Mouse (Mus musculus) CD4-positive helper T cell, adult 2 months (primary cell): ENCODE data around the gene Dhx58.
A peak's percentile ranks its signal among the peaks of the same experiment; 100 is the strongest.

Experiments used
- DNase-seq: peaks from one replicate; pipeline ENCODE4 v3.0.0-alpha.2; 2012; ENCODE audit warnings: low read depth, missing footprints, low spot score

Dhx58 gene

DNA sequence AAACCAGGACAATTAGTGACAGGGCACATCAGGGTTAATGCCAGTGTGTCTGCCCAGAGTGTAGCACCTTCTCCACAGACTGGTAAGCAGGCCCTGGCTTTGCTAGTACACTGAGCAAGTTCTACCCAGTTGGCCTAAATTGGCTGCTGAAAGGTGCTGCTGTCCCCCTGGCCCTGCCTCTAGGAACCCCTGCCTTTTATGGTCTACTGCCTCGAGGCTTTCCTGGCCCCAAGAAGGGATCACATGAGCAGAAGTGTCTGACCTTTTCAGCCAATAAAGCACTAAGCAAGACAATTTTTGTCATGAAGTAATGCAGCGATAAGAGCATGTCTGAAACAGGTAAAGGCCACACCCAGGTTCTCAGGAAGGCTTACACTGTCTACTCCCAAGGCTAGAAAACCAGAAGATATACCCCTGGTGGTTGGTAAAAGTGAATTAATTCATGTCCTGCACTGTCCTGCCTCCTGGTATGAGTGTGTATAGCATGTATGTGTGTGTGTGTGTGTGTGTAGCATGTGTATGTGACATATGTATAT lies 18.5 kb upstream of the Dhx58 start:
- DNase-seq, result no peak

DNA sequence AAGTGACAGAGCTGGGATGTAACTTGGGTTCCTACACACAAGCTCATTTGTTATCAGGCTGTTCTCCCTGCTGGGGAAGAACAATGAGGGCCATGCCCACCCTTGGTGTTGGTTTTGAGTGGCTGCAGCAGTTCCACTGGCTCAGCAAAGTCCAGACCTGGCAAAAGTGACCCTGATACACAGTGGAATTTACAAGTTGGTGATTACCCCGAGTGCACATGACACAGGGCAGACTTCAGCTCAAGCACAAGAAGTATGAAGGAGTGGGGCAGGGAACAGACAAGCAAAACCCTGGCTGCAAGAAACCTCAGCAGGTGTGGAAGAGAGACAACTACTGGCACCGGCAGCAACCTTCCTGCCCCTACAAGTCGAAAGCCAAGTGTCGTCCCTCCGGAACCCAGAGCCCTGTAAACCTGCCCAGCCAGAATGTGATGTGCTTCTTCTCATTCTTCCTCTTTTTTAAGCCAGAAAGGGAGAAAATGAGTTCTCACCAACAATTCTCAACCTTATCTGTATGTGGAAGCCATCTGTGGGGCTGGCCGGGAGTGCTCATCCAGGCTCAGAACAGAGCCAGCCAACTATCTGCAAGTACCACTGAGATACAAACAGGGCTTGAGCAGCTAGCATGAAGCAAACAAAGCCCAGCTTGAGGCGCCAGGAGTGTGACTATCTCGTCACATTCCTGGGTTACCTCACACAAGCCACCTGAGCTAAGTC lies 17.9 kb upstream of the Dhx58 start:
- no peak for DNase-seq

DNA sequence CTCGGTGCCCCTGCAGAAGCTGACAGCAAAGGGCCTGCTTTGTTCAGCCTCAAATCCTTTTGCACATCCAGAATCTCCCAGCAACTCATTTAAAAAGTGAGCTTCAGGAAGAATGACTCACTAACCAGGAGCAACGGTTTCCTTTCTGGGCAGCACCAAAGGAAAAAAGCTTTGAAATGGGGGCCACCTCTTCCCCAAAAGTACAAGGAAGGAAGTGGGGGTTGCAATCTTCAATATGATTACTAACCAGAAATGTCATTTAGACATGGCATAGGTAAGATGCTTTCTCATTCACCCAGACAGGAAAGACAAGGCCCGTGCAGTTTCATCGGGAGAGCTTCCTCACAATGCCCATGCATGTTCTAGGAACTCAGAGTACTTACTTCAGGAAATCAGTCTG lies 17.2 kb upstream of the Dhx58 start:
- DNase-seq, result no peak

DNA sequence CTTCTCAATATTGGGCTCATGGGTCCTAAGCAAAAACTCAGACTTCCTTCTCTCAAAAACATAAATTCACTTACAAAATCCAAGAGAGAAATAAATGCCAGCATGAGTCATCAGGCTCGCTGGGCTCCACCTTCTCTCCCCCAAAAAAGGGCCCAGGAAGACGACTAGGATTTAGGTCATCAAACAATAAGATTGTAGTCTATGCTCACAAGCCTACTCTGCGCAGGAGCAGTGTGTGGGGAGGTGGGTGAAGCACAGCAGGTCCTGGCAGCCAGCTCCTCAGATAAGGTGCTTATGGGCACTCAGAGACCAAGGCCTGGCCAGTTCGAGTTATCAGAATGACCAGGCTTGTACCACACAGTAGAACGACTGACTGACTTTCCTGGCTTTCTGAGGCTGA lies 16.3 kb upstream of the Dhx58 start:
- no peak for DNase-seq

DNA sequence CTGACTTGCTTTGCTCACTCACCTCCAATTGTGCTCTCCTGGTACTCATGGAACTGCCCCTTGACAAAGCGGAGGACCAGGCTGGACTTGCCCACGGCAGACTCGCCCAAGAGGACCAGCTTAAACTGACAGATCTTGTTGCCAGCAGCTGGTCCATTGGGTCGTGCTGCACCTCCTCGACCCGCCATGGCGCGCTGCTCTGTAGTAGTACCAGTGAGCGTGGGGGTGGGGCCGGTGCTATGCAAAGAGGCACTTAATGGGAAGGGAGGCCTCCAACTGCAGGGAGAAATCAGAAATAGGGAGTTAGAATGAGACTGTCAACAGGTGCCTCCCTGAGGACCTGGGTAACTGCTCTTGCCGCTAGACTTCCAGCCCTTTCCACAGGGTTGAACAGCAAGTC lies 15.8 kb upstream of the Dhx58 start:
- DNase-seq, result no peak

DNA sequence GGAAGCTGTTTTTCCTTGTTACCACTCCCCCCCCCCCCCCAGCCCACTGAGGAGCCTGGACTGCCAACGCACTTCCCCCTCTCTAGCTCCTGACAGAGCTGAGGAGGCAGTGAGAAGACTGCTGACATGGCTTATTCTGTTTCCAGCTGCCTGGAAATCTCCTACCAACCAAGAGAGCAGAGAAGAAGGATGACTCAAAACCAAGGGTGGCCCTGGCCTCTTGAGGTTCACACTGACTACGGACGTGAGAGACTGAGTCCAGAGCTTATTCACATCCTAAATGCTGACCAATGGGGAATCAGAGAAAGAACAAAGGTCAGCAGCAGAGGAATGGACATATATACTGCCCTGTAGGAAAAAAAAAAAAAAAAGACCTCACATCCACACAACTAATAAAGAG lies 15.2 kb upstream of the Dhx58 start:
- no peak for DNase-seq

- no peak for DNase-seq
These were observed 14.8 kb upstream of the Dhx58 start for GRCm38 (mm10) chr11:100718866-100719265.

GRCm38 (mm10) chr11:100718462-100718861 lies 14.4 kb upstream of the Dhx58 start:
- DNase-seq, result no peak

- no peak for DNase-seq
These were observed 12.6 kb upstream of the Dhx58 start for GRCm38 (mm10) chr11:100716649-100717048.

- no peak for DNase-seq
These were observed 10.9 kb upstream of the Dhx58 start for GRCm38 (mm10) chr11:100714948-100715347.

DNA sequence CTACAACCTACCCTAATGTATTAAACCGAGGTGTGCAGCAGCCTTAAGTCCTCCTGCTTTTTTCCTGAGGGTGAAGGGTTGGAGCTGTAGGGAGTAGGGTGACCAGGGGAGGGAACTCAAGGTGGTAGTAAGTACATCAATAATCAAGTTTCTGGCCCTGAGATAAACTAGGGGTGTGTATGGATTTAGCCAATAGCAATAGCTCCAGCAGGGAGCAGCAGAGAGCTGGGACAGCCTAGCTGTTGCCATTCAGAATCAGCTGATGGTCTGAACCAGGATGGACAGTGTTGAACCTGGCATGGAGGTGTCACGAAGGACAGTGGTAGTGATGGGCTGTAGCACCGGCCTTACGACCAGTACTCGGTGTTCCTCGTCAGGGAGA lies 10.5 kb upstream of the Dhx58 start:
- peak; percentile 78 for DNase-seq

DNA sequence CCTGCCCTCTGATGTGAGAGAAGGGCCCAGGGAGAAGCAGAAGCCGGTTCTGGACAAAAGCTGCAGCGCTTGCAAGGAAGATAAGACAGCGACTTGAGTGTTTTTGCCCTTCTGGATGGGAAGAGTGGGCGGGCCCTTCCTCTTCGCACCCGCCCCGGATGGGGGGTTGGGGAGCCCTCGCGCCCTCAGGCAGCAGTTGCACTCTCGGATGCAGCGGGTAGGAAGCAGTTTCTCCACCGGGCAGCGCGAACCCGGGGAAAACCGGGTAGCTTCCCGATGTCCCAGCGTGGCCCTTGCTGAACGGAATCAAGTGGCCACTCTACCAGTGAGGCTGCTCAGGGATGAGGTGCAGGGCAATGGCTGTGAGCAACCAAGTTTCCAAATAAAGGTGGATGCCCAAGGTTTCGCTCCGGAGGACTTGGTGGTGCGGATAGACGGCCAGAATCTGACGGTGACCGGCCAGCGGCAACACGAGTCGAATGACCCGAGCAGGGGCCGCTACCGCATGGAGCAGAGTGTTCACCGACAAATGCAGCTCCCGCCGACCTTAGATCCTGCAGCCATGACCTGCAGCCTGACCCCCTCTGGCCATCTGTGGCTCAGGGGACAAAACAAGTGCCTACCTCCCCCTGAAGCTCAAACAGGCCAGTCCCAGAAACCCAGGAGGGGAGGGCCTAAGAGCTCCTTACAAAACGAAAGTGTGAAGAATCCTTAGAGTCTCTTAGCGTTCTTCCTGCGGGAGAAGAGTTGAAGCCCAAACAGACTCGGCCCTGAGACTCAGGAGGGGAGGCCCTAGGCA lies 9.9 kb upstream of the Dhx58 start, which contains the start of gene Hspb9:
Gene Hspb9 (plus strand): TSS at position 116 of the 799 bp plus-strand sequence.
- peak; percentile 84 for DNase-seq

DNA sequence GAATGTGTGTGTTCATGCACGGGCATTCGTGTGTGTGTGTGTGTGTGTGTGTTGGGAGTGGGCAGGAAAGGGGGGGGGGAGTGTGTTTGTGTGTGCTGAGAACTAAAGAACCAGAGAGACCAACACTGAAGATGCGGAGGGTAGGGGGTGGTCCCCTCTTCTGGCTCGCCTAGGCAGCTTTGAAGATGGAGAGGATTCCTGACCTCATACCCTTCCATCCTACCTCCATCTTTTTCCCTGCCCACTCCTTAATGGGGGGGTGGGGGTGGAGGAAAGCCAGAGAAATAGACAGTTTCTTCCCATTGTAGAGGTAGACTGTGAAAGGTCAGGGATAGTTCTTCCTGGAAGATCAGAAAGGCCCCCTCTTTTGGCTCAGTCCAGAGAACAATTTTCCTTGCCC lies 9.1 kb upstream of the Dhx58 start:
- DNase-seq, result no peak

- peak; percentile 70 for DNase-seq
These were observed 7.9 kb upstream of the Dhx58 start, which contains the start of gene Kat2a for GRCm38 (mm10) chr11:100711783-100712615. Gene Kat2a, minus strand, starts transcription at chr11:100712465.

GRCm38 (mm10) chr11:100710977-100711376 lies 6.9 kb upstream of the Dhx58 start:
- DNase-seq, result no peak

GRCm38 (mm10) chr11:100710528-100710927 lies 6.5 kb upstream of the Dhx58 start:
- DNase-seq, result no peak

DNA sequence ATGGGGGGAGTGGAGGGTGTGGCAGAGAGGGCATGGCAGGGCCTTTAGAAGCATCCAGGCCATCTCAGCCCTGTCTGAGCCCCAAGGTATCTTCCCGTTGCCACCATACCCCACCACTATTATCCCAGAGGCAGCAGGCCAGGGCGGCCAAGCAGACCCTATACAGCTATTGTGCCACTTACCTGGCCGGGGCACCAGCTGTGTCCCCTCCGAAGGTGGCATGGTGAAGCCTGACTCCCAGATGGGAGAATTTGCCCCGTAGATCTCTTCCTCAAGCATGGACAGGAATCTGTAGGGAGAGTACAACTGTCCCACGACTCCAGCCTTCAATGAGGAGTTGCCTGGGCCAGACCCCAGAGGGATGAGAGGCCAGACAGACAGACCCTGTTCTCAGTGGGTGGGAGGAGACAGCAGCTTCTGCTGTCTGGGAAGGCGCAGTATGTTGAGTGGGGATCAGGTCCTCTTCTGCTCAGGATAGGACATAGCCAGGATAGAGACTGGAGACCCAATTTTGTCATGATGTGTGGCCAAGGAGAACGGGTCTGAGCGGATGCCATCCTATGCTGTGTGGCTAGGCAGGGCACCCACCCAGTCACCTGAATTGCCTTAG lies 5.2 kb upstream of the Dhx58 start:
- DNase-seq, result no peak

DNA sequence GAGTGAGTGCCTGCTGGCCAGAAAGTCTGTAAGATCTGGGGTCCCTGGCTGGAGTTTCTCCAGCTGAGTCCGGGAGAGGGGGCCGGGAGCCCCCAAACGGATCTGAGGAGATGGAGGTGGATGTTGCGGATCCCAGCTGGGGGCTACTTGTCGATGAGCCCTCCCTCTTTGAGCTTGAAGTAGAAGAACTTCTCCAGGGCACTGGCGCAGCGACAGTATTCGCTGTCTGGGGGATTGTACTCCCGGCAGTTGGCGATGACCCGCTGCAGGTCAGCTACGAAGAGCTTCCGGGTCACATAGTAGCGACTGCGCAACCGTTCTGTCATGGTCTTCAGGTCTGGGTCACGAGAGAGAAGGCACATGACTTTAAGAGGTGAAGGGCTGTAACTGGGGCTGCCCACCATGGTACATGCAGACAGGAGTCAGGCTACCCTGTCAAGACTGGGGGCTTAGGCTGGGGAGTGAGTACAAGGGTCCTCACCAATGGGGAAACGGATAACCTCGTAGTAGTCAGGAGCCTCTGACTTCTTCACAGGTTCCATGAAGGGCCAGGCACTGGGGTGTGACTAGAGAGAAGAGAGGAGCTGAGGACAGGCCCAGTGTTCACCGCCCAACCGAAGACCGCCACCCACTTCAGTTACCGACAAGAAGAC lies 1.1 kb upstream of the Dhx58 start:
- no peak for DNase-seq

DNA sequence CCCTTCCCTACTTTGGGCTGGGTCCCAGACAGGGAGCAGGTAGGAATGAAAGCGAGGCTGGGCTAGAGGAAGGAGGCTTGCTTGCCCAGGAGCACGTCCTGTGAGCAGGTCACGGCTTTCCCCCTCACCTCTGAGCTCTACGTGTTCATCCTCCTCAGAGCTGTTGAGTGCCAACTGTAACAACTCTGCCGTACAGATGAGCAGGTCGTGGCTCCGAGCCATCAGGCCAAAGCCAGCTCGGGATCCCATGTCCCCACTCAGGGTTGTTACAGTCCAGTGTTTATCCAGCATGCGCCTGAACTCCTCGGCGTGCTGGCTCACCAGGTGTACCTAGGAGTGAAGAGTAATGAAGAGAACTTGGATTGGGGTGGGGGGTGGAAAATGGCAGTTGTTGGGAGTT lies 705 bp downstream of the Dhx58 start:
- DNase-seq, result peak; percentile 45

- DNase-seq, result peak; percentile 46
These were observed 1.2 kb downstream of the Dhx58 start for GRCm38 (mm10) chr11:100702906-100703305.
